Mouse (Mus musculus): ENCODE data around the gene Fgf11. TPM values are rescaled to one million over a fixed set of nuclear protein-coding genes. Genes with fewer than 3 reads are reported as not detected.

The Fgf11 gene
- total RNA-seq, 2 experiments from 2014 or later, result 14.1 to 18.7 TPM

DNA sequence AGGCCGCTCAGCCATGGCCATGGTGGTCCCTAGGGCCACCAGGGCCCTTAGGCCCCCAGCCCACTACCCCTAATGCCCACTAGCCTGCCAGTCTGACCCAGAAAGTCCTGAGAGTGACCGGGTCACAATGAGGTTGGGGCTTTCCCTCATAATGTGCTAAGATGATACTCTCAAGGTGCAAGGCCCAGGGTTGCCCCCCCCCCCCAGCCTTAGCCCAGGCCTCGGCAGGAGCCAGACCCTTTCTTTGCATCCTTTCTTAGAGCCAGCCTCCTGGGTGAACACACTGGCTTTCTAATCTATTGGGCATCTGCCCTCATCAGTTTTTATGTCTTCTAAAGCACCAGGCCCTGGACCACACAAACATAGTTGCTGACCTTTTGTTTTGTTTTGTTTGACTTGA, 20.4 kb upstream of the Fgf11 start, which contains the start of gene Spem1:
Gene Spem1 (minus strand): TSS at position 101 of the 400 bp plus-strand sequence.
- intact Hi-C loops (cut with DNase I), result no loop called here

DNA sequence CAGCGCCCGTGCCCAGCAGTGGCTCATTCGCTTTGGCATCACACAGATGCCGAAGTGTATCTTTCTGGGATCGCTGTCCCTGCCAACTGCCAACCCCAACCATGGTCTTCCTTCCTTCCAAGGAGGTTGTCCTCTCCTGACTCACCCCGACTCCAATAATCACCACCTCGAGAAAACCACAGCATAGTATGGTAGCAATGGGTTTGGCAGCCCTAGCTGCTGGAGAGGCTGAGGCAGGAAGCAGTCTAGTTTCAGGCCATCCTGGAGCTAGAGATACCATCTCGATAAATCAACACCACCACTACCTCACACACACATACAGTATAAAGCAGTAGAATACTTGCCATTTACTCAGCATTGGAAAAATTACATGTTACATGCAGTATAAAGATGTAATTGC, 17.2 kb upstream of the Fgf11 start:
- intact Hi-C loops (cut with DNase I), result no loop called here
- DNase-seq (ENCODE audit: low spot score in 2 of 2), result no peak

More for the DNA sequence above, 20.4 kb upstream of the Fgf11 start, which contains the start of gene Spem1:
- DNase-seq (ENCODE audit: low spot score in 2 of 2), result no peak

DNA sequence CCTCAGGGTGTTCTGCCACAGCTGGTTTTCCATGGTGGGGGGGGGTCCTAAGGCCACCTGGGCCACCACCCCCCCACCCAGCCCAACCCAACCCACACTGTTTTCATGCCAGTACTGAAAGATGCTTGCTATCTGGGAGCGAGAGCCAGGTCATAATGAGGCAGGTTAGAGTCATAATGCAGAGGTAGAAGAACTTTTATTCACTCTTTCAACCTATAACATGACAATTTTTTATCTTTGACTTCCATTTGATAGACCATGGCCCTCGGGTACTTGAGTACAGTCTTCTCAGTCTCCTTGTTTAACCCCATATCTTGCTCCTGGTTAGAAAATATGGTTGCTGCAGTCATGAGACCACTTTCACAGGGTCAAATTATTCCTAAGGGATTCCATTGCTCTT, 16.7 kb upstream of the Fgf11 start, which contains the start of gene Spem2:
Gene Spem2 (minus strand): TSS at position 101 of the 400 bp plus-strand sequence.
- no peak for DNase-seq (ENCODE audit: low spot score in 2 of 2)
- intact Hi-C loops (cut with DNase I), result no loop called here

DNA sequence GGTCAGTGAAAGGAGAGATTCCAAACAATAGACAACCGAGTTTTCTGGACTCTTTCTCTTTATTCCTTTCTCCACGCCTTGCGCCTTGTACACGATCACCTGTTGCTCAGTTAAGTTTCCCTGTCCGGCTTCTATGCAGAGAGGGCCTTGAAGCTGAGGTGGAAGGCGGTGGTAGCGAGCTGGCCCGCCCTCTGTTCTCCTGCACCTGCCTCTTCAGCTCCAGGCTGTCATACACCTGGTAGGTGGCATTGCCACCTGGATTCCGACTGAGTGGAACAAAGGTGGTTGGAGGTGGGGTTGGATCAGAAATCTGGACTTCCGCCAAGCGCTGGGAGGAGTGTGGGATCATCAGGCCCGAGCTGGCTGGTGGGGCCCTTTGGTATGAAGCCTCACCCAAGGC, 14.9 kb upstream of the Fgf11 start:
- DNase-seq (ENCODE audit: low spot score in 2 of 2), result no peak
- intact Hi-C loops (cut with DNase I), result no loop called here

DNA sequence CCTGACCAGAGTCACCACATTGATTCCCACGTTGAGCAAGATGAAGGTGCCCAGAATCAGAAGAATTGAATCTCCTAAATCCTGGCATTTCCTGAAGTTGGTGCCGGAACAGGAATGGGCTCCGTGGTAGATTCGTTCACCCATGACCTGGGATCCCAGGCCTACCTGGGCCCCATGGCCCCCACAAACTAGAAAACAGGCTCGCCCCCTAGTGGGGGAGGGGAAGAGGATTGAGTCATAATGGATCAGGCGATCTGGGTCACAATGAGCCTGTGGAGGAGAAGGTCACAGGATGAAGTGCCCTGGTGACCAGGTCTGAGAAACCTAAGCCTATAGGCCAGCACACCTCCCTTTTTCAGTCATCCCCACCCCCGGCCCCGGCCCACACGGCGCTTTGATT, 13.5 kb upstream of the Fgf11 start, which contains the start of gene Gm39566:
Gene Gm39566 (minus strand): TSS at position 144 of the 400 bp plus-strand sequence.
- no peak for DNase-seq (ENCODE audit: low spot score in 2 of 2)
- intact Hi-C loops (cut with DNase I), result no loop called here

- intact Hi-C loops (cut with DNase I), result no loop called here
- no peak for DNase-seq (ENCODE audit: low spot score in 2 of 2)
These were observed 8.6 kb upstream of the Fgf11 start for GRCm38 (mm10) chr11:69810280-69810679.

DNA sequence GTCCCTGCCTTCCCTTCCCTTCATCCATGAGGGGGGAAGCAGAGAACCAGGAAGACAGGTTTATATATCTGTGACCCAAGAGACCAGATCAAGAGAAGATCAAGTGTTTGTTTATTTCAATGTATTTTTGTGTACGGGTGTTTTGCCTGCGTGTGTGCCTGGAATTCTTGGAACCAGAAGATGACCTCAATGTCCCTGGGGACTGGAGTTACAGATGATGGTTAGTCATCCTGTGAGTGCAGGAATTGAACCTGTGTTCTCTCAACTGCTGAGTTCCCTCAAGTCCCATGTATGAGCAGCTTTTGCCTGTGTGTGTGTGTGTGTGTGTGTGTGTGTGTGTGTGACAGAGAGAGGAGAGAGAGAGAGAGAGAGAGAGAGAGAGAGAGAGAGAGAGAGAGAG, 6.0 kb upstream of the Fgf11 start:
- intact Hi-C loops (cut with DNase I), result no loop called here
- no peak for DNase-seq (ENCODE audit: low spot score in 2 of 2)

GRCm38 (mm10) chr11:69806378-69806777, 4.7 kb upstream of the Fgf11 start:
- DNase-seq (ENCODE audit: low spot score in 2 of 2), result no peak
- intact Hi-C loops (cut with DNase I), result no loop called here

- intact Hi-C loops (cut with DNase I), result loop anchor here (5.0 kb wide), 1 partner anchor 72 kb away; the partner anchor contains the start of gene Tmem95
These were observed 3.6 kb upstream of the Fgf11 start, which contains the start of gene Tmem102 for GRCm38 (mm10) chr11:69804972-69805909. Gene Tmem102 (minus strand): TSS chr11:69805624.

GRCm38 (mm10) chr11:69804652-69804940, 2.9 kb upstream of the Fgf11 start:
- intact Hi-C loops (cut with DNase I), result loop anchor here (5.0 kb wide), 1 partner anchor 73 kb away; the partner anchor contains the start of gene Tmem95
- DNase-seq (ENCODE audit: low spot score in 2 of 2), result no peak

More at GRCm38 (mm10) chr11:69804972-69805909, 3.6 kb upstream of the Fgf11 start, which contains the start of gene Tmem102:
- DNase-seq (ENCODE audit: low spot score in 2 of 2), result no peak

DNA sequence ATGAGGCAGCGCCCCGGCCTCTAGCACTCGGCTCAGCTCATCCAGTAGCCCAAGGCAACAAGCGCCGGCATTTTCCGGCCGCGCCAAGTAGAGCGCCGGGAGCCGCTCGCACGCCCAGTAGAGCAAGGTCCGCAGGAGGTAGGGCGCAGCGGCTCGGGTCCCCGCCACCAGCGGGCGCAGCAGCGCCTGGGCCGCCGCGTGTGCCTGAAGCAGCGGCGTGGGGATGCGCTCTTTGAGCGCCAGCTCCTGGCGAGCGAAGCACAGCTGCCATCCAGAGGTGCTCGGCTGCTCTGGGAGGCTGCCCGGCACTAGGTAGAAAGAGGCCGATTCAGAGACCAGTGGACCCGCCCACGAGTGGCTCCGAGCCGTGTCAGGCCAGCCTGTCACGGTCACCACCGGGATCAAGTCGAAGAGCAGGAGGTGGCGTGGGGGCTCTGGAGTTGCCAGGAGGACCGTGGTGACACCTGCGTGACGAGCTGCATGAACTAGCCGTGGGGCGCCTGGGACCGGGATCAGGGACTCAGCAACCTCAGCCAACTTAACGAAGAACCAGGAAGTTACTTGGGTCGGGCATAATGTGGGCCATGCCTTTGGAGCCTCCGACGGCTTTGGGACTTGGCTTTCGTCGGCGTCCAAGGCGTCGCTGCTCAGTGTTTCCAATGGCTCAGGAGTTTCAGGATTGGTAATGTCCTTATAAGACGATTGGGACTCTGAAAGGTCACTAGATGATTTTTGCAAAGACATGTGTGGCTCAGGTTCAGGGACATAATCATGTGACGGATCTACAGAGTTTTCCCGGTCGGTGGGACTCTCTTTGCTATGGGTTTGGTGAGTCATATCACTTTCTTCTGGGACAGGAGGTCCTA, 2.4 kb upstream of the Fgf11 start:
- intact Hi-C loops (cut with DNase I), result loop anchor here (1.0 to 5.0 kb wide), 3 partner anchors 33 to 73 kb away; partner anchors contain the start of genes Nlgn2 and Tmem95
- peak; percentile 71 for DNase-seq (ENCODE audit: low spot score in 2 of 2)

DNA sequence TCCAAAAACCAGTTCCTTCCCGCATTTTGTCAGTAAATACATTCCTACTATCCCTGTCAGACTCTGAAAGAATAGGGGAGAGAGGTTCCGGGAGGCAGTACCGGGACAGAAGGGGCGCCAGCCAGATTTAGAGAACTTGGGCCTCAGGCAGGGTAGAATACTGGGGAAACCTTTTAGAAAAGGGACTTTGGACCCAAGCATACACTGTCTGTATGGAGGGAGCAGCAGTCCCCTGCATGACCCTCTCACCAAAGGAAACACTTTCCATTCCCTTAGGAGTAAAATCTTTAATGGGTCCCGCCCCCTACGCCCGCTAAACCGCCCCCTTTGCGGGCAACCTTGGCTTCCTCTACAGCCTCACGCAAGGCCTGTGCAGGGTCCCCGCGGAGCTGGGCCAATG, 1.7 kb upstream of the Fgf11 start:
- no peak for DNase-seq (ENCODE audit: low spot score in 2 of 2)
- intact Hi-C loops (cut with DNase I), result loop anchor here (1.0 to 5.0 kb wide), 3 partner anchors 33 to 74 kb away; partner anchors contain the start of genes Nlgn2 and Tmem95

GRCm38 (mm10) chr11:69802648-69803105, 1.0 kb upstream of the Fgf11 start:
- peak; percentile 72 to 73 for DNase-seq (ENCODE audit: low spot score in 2 of 2)

GRCm38 (mm10) chr11:69800392-69801197, 1.1 kb downstream of the Fgf11 start:
- intact Hi-C loops (cut with DNase I), result loop anchor here (5.0 kb wide), 1 partner anchor 77 kb away; the partner anchor contains the start of gene Tmem95
- DNase-seq (ENCODE audit: low spot score in 2 of 2), result no peak

More at GRCm38 (mm10) chr11:69802648-69803105, 1.0 kb upstream of the Fgf11 start:
- intact Hi-C loops (cut with DNase I), result loop anchor here (1.0 to 5.0 kb wide), 3 partner anchors 34 to 75 kb away; partner anchors contain the start of genes Nlgn2 and Tmem95

DNA sequence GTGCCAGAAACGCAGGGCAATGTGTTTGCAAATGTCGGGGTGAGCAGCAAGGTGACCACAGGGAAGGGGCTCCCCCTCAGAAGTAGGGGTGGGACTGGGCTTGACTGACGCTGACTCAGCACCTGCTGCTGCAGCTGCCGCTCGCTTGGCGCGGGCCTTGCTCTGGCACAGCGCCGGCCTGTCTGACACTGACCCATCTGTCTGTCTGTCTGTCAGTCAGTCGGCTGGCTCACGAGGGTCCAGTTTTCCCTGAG, 1.6 kb downstream of the Fgf11 start:
- no peak for DNase-seq (ENCODE audit: low spot score in 2 of 2)
- intact Hi-C loops (cut with DNase I), result loop anchor here (5.0 kb wide), 1 partner anchor 77 kb away; the partner anchor contains the start of gene Tmem95

DNA sequence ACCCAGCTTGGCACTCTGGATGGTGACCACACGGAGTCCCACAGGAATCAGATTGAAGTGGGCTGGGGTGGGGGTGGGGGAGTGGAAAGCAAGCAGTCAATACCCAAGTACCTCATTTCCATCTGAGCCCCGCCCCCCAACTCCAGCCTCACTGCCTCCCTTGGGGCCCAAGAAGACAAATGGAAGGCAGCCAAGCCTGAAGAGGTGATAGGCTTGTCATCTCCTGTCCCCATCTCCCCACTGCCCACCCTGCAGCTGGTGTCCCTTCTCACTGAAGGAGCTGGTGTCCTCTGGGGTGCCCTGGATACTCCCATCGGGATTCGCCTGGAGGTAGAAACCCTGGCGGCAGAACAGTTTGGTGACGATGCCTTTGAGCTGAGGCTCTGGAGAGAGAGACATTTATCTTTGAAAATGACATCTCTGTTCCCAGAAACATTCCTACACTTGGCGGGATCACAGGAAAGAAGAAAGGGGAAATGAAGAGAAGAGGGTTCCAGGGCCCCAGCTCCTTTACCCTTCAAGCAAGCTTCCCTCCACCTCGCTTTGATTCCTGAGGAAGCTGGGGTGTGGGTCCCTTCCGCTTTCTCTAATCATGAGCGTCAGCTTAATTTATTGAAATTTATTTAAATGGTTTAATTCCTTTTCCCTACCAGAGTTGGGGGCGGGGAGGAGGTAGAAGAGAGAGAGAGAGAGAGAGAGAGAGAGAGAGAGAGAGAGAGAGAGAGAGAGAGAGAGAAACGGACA, 2.1 kb downstream of the Fgf11 start:
- DNase-seq (ENCODE audit: low spot score in 2 of 2), result no peak
- intact Hi-C loops (cut with DNase I), result loop anchor here (5.0 kb wide), 1 partner anchor 78 kb away; the partner anchor contains the start of gene Tmem95

DNA sequence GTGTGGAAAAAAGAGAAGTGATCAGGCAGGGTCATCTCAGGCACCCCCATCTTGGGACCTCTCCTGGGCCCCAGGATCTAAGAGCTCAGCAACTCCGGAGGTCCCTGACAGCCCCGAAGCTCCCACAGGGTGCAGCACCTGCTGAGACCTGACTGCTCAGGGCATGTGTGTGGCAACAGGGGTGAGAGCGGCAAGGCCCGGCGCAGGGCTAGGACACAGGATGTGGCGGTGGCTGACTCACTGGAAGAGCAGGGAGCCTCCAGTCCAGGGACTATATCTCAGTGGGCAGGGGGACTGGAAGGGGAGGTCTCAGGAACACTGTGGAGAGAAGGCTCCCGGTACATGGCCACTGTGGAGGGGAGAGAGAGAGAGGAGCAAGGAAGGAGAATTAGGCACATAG, 3.7 kb downstream of the Fgf11 start:
- intact Hi-C loops (cut with DNase I), result no loop called here
- DNase-seq (ENCODE audit: low spot score in 2 of 2), result no peak

DNA sequence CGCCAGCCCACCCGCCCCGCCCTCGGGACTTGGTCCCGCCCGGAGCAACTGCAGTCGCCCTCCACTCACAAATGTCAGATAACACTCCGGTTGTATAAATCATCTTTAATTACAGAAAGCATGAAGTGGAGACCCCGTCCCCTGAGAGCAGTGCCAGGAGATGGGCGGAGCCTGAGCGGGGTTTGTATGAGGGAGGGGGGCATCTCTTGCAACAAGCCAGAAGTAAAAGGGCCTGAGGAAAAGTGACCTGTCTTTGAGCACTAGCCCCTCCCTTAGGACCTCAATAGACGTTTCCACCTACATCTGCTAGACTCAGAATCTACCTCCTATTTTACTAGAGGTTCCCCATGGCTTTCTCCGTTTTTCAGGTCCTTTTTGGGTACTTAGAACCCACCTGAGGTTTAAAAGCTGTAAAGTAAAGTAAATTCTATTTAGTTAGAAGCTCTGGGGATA, 5.6 kb downstream of the Fgf11 start:
- intact Hi-C loops (cut with DNase I), result no loop called here
- no peak for DNase-seq (ENCODE audit: low spot score in 2 of 2)
